Mouse (Mus musculus) heart, adult 10 weeks (tissue): ENCODE data around the gene Map3k13. TPM values are rescaled to one million over a fixed set of nuclear protein-coding genes. Genes with fewer than 3 reads are reported as not detected.

Source experiments
- polyA plus RNA-seq: library from polyadenylated mRNA; stranded (reverse); fragments of 350-450 nt; fragmentation: Illumina TruSeq; extraction: RNeasy Lipid Tissue Mini Kit (QIAGEN cat#74804); gene quantifications from one replicate; pipeline ENCODE4 v1.2.3, GENCODE M21; 2014; ENCODE audit warnings: low read depth, low replicate concordance

Gene Map3k13
- polyA plus RNA-seq, result 0.97 TPM

DNA sequence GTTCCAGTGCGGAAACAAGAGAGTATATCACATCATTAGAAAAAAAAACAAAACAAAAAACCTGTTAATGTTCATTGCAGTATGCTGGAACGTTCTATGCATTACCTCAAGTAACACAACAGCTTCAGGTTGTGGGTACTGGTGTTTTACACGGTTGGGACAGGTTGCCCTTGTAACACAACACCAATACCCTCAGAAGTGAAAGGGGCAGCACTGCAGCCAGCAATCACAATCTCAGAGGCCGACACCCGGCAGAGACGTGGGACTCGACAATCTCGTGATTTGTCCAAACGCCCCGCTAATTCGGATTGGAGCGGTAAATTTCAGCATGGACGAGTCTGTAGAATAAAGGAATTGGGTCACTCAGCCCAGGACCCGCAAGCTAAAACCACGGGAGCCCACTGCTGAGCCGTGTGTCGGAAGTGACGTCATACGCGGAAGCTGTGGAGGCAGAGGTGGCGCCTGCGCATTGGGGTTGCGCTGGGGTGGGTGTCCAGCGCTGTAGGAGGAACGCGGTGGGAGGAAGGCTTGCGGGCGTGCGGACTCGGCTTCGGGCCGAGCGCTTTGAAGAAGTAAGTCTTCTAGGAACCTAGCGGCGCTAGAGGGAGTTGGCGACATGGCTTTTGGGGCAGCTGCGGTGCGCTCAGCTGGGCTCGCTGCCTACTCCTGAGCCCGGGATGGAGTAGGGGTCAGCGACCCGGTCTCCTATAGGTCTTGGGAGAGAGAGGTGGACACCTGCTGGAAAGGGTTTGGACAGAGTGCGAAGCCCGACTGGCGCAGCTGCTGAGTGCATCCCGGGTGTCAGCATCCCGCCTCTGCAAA lies at the start of gene Map3k13:
Gene Map3k13, plus strand, starts transcription at position 472 of the 822 bp plus-strand sequence.

GRCm38 (mm10) chr16:21787516-21788353 lies 6.4 kb upstream of the Map3k13 start, which contains the start of gene Ehhadh:
Gene Ehhadh (minus strand): TSS chr16:21787807.

DNA sequence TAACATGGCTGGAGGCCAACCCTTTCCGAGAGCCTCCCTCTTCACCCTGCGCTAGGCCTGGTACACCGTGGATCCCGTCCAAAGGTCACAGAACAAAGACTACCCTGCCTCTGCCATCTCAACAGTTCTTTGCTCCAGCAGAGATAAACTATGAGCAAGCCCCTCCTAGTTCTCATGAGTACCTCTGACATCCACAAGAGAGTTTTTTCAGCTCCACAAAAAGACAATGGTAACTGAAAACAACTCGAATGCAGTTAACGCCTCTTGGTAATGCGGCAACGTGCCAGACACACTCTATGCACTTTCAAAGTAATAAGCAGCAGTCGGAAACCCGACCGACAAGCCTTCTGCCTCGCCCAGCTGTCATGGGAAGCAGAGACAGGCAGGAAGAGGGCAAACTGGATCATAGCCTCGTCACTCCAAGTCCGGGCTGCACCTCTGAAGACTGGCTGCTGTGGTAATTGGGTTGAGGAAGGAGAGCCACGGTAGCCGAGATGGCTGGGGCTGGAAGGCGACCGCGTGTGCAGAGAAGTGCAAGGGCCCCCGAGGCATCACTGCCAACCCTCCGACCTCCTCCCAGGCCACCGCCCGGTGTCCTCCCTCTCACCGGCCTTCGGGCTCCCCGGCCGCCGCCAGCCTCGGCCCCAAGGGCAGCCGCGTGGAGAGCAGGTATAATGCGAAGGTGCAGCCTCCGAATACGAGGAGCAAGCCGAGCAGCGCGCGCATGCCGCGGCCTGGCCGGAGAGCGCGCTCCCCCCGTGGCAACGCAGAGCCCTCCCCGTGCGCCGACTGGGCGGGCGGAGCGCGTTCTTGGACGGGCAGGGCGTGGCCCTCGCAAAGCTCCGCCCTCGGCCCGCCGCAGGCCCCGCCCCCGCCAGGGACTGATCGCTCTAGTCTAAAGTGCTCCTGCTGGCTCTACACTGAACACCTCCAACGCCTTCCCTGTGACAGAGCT lies 152.9 kb downstream of the Map3k13 start, which contains the start of gene Tmem41a:
Gene Tmem41a, minus strand, starts transcription at position 792 of the 955 bp plus-strand sequence.

Other genes with a start within 250 kb of the Map3k13 start
- gene 2510009E07Rik, start 99.7 kb upstream of the Map3k13 start, polyA plus RNA-seq, result 16.1 TPM
- 11.6 TPM for gene Ehhadh, start 6.5 kb upstream of the Map3k13 start, polyA plus RNA-seq
- gene Tmem41a, start 153.2 kb downstream of the Map3k13 start, polyA plus RNA-seq, result 17.6 TPM
- gene Liph, start 201.3 kb downstream of the Map3k13 start, polyA plus RNA-seq, result not detected
- 18.7 TPM for gene Senp2, start 215.1 kb downstream of the Map3k13 start, polyA plus RNA-seq